Mouse (Mus musculus): ENCODE results near the gene Otp. TPM values are rescaled to one million over a fixed set of nuclear protein-coding genes. Genes with fewer than 3 reads are reported as not detected.

Gene Otp
- not detected in 2 replicates for polyA plus RNA-seq (2015; fragmentation: Nextera tagmentation; extraction: Ambion mirVana)

GRCm38 (mm10) chr13:94875396-94875880 lies at the start of gene Otp:
Gene Otp, plus strand, starts transcription at chr13:94875602.
- Histone ChIP-seq H3K4me1 (replicated peaks) (no peaks in the 10 kb centered on the region), H3K27ac (no peak within 1 kb of the TSS), H3K36me3 (no peaks in the 10 kb centered on the region), H3K9ac (no peak within 1 kb of the TSS), H3K9me3 (replicated peaks) (no peaks in the 10 kb centered on the region), H3K4me3 (replicated peaks) (no peak within 1 kb of the TSS), H3K4me2 (no peak within 1 kb of the TSS), H3K27me3 (peaks cover 89% of the 10 kb centered on the region)
- ATAC-seq (ENCODE audit: low read depth), result no peak
- DNase-seq, result no peak
- 1% methylated on average over 30 of the region's 30 CpGs for WGBS (ENCODE audit: insufficient replicate concordance)

GRCm38 (mm10) chr13:94826389-94826788 lies 49.0 kb upstream of the Otp start:
- no peak for DNase-seq
- no peak overlapping the region for H3K9ac ChIP-seq
- H3K27ac ChIP-seq, result no peak overlapping the region
- H3K4me1 ChIP-seq (replicated peaks), result peaks cover 9% of the 10 kb centered on the region; the same call in 1 of the 2 replicates
- no peaks in the 10 kb centered on the region for H3K9me3 ChIP-seq (replicated peaks)
- H3K36me3 ChIP-seq, result 0 out of 2 replicates have a peak, but pooled peaks cover 4% of the 10 kb centered on the region
- no peaks in the 10 kb centered on the region for H3K27me3 ChIP-seq
- H3K4me2 ChIP-seq, result no peak overlapping the region
- H3K4me3 ChIP-seq (replicated peaks), result no peak overlapping the region
- WGBS (ENCODE audit: insufficient replicate concordance), result 77% methylated on average over 5 of the region's 5 CpGs
- ATAC-seq (ENCODE audit: low read depth), result no peak

DNA sequence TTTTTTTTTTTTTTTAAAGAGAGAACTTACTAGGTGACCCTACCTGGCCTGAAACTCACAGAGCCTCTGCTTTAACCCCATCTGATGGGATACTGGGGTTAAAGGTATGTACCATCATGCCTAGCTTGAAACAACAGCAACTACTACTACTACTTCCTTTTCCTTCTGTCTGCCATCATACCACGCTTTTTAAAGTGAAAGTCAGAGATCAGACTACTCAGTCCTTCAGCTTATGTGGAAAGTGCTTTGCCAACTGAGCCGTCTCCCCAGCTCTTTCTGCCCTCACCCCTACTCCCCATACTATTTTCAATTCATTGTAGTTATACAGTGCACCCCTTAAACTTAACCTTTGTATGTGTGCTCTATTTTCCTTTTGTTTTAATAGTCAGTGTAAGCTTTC lies 48.4 kb upstream of the Otp start:
- Histone ChIP-seq H3K9ac (no peak overlapping the region), H3K4me1 (replicated peaks) (peaks cover 9% of the 10 kb centered on the region; the same call in 1 of the 2 replicates), H3K4me3 (replicated peaks) (no peak overlapping the region), H3K4me2 (no peak overlapping the region), H3K36me3 (0 out of 2 replicates have a peak, but pooled peaks cover 4% of the 10 kb centered on the region), H3K27ac (no peak overlapping the region), H3K27me3 (no peaks in the 10 kb centered on the region), H3K9me3 (replicated peaks) (no peaks in the 10 kb centered on the region)
- WGBS (ENCODE audit: insufficient replicate concordance), result 73% methylated on average over 2 of the region's 2 CpGs
- DNase-seq, result no peak
- ATAC-seq (ENCODE audit: low read depth), result no peak

DNA sequence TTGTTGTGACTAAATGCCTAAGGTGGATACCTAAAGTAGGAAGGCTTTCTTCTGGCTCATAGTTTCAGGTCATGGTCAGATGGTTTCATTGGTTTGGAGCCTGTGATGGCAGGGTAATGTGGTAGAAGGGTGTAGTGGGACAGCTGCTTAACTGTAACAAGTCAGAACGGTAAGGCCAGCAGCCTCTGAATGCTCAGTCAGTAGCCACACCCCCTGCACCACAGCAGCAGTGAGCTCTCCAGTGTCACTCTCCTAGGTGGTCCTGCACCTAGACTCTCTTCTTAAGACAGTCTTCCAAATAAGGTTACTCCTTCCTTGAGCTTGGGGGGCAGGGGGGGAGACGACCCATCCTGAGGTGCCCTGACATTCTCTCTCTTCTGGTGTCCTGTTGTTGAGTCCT lies 47.6 kb upstream of the Otp start:
- no peak overlapping the region for H3K9ac ChIP-seq

GRCm38 (mm10) chr13:94838047-94838720 lies 37.2 kb upstream of the Otp start:
- ATAC-seq (ENCODE audit: low read depth) (no peak), DNase-seq (no peak)
- H3K4me2 ChIP-seq, result no peak overlapping the region
- WGBS (ENCODE audit: insufficient replicate concordance), result 64% methylated on average over 5 of the region's 5 CpGs
- no peak overlapping the region for H3K4me3 ChIP-seq (replicated peaks)
- no peaks in the 10 kb centered on the region for H3K27me3 ChIP-seq
- no peaks in the 10 kb centered on the region for H3K9me3 ChIP-seq (replicated peaks)
- peaks cover 38% of the 10 kb centered on the region for H3K36me3 ChIP-seq
- H3K9ac ChIP-seq, result no peak overlapping the region
- no peaks in the 10 kb centered on the region for H3K4me1 ChIP-seq (replicated peaks)
- H3K27ac ChIP-seq, result no peak overlapping the region

More for the DNA sequence above, 47.6 kb upstream of the Otp start:
- 39% methylated on average over 2 of the region's 2 CpGs for WGBS (ENCODE audit: insufficient replicate concordance)
- Histone ChIP-seq H3K9me3 (replicated peaks) (no peaks in the 10 kb centered on the region), H3K4me1 (replicated peaks) (peaks cover 9% of the 10 kb centered on the region; the same call in 1 of the 2 replicates), H3K27me3 (no peaks in the 10 kb centered on the region), H3K4me3 (replicated peaks) (no peak overlapping the region), H3K27ac (no peak overlapping the region), H3K36me3 (peaks cover 9% of the 10 kb centered on the region), H3K4me2 (no peak overlapping the region)
- DNase-seq (no peak), ATAC-seq (ENCODE audit: low read depth) (no peak)

DNA sequence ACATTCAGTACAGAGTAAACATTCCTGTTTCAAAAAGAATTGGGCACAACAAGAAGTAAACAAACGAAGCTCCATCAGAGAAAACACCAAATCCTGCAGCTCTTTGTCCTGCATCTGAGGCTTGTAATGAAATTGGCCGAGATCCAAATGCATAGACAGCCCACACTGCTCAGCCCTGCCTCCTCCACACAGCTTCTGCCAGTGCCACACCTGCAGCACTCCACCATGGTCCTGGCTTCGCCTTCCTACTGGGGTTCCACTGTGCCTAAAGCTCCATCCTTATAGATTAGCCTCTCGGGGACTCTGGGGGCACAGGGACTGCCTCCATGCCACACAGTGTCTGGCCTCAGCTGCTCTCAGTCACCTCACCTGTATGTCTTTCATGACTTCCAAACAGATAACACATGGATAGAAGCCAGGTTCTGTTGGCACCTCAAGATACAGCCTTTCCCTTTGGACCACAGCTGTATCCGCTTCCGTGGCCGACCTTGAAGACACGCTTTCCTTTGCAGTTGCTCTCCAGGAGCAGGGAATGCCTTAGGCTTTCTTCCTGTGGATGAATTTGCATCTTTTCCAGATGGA lies 36.6 kb upstream of the Otp start:
- no peaks in the 10 kb centered on the region for H3K4me1 ChIP-seq (replicated peaks)
- H3K4me2 ChIP-seq, result no peak overlapping the region
- H3K9me3 ChIP-seq (replicated peaks), result no peaks in the 10 kb centered on the region
- WGBS (ENCODE audit: insufficient replicate concordance), result 76% methylated on average over 8 of the region's 8 CpGs
- no peaks in the 10 kb centered on the region for H3K27me3 ChIP-seq
- peaks cover 40% of the 10 kb centered on the region for H3K36me3 ChIP-seq
- ATAC-seq (ENCODE audit: low read depth), result no peak
- no peak overlapping the region for H3K4me3 ChIP-seq (replicated peaks)
- no peak for DNase-seq
- no peak overlapping the region for H3K9ac ChIP-seq
- H3K27ac ChIP-seq, result no peak overlapping the region

DNA sequence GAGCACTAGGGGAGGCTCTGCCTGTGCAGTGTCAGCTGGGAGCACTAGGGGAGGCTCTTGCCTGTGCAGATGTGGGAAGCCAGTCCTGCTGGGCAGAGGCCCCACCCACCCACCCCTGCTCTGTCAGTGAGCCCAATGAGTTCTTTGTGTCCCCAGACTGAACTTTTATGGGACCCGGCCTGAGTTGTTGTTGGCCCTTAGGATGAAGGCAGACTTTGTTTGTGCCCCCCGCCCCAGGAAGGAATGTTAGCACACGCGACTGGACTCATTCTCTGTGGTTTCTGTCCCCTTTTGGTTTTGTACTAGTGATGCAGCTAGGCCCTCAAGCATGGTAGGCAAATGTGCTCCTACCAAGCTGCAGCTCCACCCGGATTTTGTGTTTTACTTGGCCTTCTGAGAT lies 32.2 kb upstream of the Otp start:
- DNase-seq, result no peak
- Histone ChIP-seq H3K9me3 (replicated peaks) (no peaks in the 10 kb centered on the region), H3K36me3 (peaks cover 25% of the 10 kb centered on the region), H3K4me1 (replicated peaks) (no peaks in the 10 kb centered on the region), H3K27ac (no peak overlapping the region), H3K4me3 (replicated peaks) (no peak overlapping the region), H3K4me2 (no peak overlapping the region), H3K27me3 (no peaks in the 10 kb centered on the region), H3K9ac (no peak overlapping the region)
- 78% methylated on average over 5 of the region's 5 CpGs for WGBS (ENCODE audit: insufficient replicate concordance)
- ATAC-seq (ENCODE audit: low read depth), result no peak

GRCm38 (mm10) chr13:94847870-94848269 lies 27.5 kb upstream of the Otp start:
- Histone ChIP-seq H3K4me3 (replicated peaks) (no peak overlapping the region), H3K27me3 (no peaks in the 10 kb centered on the region), H3K9ac (no peak overlapping the region), H3K27ac (no peak overlapping the region), H3K36me3 (peaks cover 8% of the 10 kb centered on the region; the same call in 1 of the 2 replicates), H3K4me2 (no peak overlapping the region), H3K9me3 (replicated peaks) (no peaks in the 10 kb centered on the region), H3K4me1 (replicated peaks) (no peaks in the 10 kb centered on the region)
- DNase-seq (no peak), ATAC-seq (ENCODE audit: low read depth) (no peak)
- WGBS (ENCODE audit: insufficient replicate concordance), result 61% methylated on average over 7 of the region's 7 CpGs

DNA sequence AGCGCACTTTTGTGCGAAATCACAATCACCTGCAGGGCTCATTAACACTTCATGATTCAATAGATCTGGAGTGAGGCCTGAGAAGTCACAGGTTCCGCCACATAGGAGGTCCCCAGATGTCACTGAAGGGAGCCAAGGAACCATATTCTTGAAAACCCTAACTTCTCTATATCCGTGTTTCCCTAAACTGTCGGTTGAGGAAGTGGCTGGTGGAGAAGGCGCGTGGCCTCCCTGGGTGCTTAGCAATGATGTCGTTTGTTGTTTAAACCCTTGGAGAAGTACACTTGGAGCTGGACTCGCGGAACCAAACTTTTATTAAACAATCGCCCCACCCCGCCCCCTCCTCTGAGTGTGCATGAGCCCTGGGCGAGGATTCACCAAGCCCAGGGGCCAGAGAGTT lies 26.1 kb upstream of the Otp start:
- Histone ChIP-seq H3K27ac (no peak overlapping the region), H3K4me1 (replicated peaks) (no peaks in the 10 kb centered on the region), H3K9ac (no peak overlapping the region), H3K4me3 (replicated peaks) (no peak overlapping the region), H3K36me3 (no peaks in the 10 kb centered on the region), H3K4me2 (no peak overlapping the region), H3K9me3 (replicated peaks) (no peaks in the 10 kb centered on the region), H3K27me3 (no peaks in the 10 kb centered on the region)
- DNase-seq, result no peak
- ATAC-seq (ENCODE audit: low read depth), result no peak
- 36% methylated on average over 13 of the region's 13 CpGs for WGBS (ENCODE audit: insufficient replicate concordance)

- Histone ChIP-seq H3K4me3 (replicated peaks) (no peak overlapping the region), H3K9me3 (replicated peaks) (no peaks in the 10 kb centered on the region), H3K9ac (no peak overlapping the region), H3K4me1 (replicated peaks) (no peaks in the 10 kb centered on the region; the same call in 1 of the 2 replicates), H3K4me2 (no peak overlapping the region), H3K27ac (no peak overlapping the region), H3K27me3 (peaks cover 11% of the 10 kb centered on the region; the same call in 1 of the 2 replicates), H3K36me3 (no peaks in the 10 kb centered on the region)
- 55% methylated on average over 8 of the region's 8 CpGs for WGBS (ENCODE audit: insufficient replicate concordance)
- no peak for DNase-seq
- ATAC-seq (ENCODE audit: low read depth), result no peak
These were observed 17.3 kb upstream of the Otp start for GRCm38 (mm10) chr13:94858016-94858575.

DNA sequence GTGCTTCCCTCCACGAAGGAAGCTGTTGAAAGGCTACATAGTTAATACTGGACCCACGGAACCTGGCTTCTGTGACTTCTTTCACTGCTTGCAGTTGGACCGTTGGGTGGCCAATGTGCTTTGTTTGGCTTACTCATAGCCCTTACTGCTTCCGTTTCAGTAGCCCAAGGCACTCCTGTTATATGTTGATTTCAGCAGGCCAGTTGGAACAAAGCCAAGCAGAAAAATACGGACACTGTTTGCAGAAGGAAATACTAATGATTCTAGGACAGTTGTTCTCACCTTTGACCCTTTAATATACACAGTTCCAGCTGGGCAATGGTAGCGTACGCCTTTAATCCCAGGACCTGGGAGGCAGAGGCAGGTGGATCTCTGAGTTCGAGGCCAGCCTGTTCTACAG lies 16.1 kb upstream of the Otp start:
- 66% methylated on average over 8 of the region's 8 CpGs for WGBS (ENCODE audit: insufficient replicate concordance)
- DNase-seq (no peak), ATAC-seq (ENCODE audit: low read depth) (no peak)
- no peaks in the 10 kb centered on the region for H3K36me3 ChIP-seq
- no peak overlapping the region for H3K4me2 ChIP-seq
- peaks cover 16% of the 10 kb centered on the region; the same call in 1 of the 2 replicates for H3K27me3 ChIP-seq
- H3K9me3 ChIP-seq (replicated peaks), result no peaks in the 10 kb centered on the region
- H3K4me1 ChIP-seq (replicated peaks), result no peaks in the 10 kb centered on the region; the same call in 1 of the 2 replicates
- no peak overlapping the region for H3K9ac ChIP-seq
- H3K27ac ChIP-seq, result no peak overlapping the region
- no peak overlapping the region for H3K4me3 ChIP-seq (replicated peaks)
